ENCODE assay signal across 8 mouse cellular contexts in the genomic region with DNA sequence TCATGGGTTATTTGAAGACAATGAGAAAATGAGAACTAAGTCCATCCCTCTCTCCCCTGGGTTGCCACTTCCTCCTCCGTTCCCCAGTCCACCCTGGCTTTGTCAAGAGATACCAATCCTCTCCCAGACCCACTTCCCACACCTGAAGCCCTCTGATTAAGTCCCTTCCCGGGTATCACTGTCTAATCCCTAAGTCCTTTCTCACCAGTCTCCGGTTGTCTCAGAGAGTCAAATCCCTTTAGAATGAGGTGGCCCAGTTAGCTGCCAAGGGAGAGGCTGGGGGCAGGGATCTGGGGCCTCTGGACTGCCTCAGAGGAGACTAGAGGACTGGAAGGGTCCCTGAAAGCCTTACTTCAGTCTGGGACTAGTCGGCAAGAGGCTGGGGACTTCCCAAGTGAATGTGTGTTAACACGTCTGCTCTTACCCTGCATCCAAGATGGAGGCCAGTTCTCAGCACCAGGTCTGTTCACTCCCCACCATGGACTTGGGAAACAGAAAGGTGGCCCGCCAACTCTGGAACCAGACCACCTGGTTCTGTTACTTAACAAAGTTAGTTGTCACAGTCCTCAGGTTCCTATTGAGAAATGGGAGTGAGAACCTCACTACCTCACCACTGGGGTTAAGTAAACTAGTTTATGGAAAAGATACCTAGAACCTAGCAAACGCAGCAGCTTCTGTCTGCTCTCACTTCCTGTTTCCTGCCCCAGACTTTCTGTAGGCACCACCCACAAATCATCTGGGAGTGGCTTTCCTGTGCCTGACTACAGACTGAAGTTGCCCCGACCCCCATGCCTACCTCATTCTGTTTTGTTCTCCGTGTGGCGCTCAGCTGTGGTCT. TPM values are rescaled to one million over a fixed set of nuclear protein-coding genes. Genes with fewer than 3 reads are reported as not detected.
DNase-seq lines count a peak whose midpoint lies in the region; ATAC-seq and TF ChIP-seq lines count a peak whose summit lies in the region.

Gene Sec14l2, minus strand, starts transcription at position 674 of the 838 bp plus-strand sequence.

- no peak within 1 kb of the TSS for H3K4me3 ChIP-seq in lung, postnatal 0 days (ENCODE audit: low read depth, low read length)
- no peak within 1 kb of the TSS for H3K4me3 ChIP-seq in midbrain, postnatal 0 days (ENCODE audit: low read depth, low read length)
- no peak within 1 kb of the TSS for H3K4me3 ChIP-seq in forebrain, embryonic 14.5 days (ENCODE audit: low read depth, low read length)
- no peak within 1 kb of the TSS for H3K4me3 ChIP-seq in hindbrain, embryonic 16.5 days (ENCODE audit: low read length)

- no peaks in the 10 kb centered on the region for H3K4me1 ChIP-seq in lung, postnatal 0 days (ENCODE audit: insufficient read depth, low read depth, low read length)
- no peaks in the 10 kb centered on the region for H3K4me1 ChIP-seq in midbrain, postnatal 0 days (ENCODE audit: insufficient read depth, low read length)
- H3K4me1 ChIP-seq in forebrain, embryonic 14.5 days (ENCODE audit: control insufficient read depth, insufficient read depth, low read length): 0 out of 2 replicates have a peak, but pooled peaks cover under 1% of the 10 kb centered on the region
- H3K4me1 ChIP-seq in hindbrain, embryonic 16.5 days (ENCODE audit: control insufficient read depth, insufficient read depth, low read depth, low read length): peaks cover 4% of the 10 kb centered on the region

- H3K27me3 ChIP-seq in lung, postnatal 0 days (replicated peaks; ENCODE audit: insufficient read depth, low read length): no peaks in the 10 kb centered on the region
- H3K27me3 ChIP-seq in midbrain, postnatal 0 days (ENCODE audit: insufficient read depth, low read length): peaks cover 5% of the 10 kb centered on the region; the same call in 1 of the 2 replicates
- no peaks in the 10 kb centered on the region; the same call in 1 of the 2 replicates for H3K27me3 ChIP-seq in forebrain, embryonic 14.5 days (replicated peaks; ENCODE audit: control insufficient read depth, insufficient read depth, low read length)
- H3K27me3 ChIP-seq in hindbrain, embryonic 16.5 days (replicated peaks; ENCODE audit: control insufficient read depth, insufficient read depth, low read length): no peaks in the 10 kb centered on the region

- ATAC-seq in lung, postnatal 0 days: peak; percentile 13; the same call in 1 of the 2 replicates
- ATAC-seq in midbrain, postnatal 0 days (ENCODE audit: low FRiP score): no peak
- ATAC-seq in forebrain, embryonic 14.5 days: no peak
- ATAC-seq in hindbrain, embryonic 16.5 days: no peak

- H3K36me3 ChIP-seq in lung, postnatal 0 days (ENCODE audit: insufficient read depth, low read length): no peaks in the 10 kb centered on the region
- no peaks in the 10 kb centered on the region for H3K36me3 ChIP-seq in midbrain, postnatal 0 days (ENCODE audit: insufficient read depth, low read length)
- H3K36me3 ChIP-seq in forebrain, embryonic 14.5 days (ENCODE audit: control insufficient read depth, insufficient read depth, low read length): no peaks in the 10 kb centered on the region
- H3K36me3 ChIP-seq in hindbrain, embryonic 16.5 days (ENCODE audit: control insufficient read depth, insufficient read depth, low read length): no peaks in the 10 kb centered on the region

- peak within 1 kb of the TSS; percentile 47 for H3K27ac ChIP-seq in lung, postnatal 0 days (ENCODE audit: low read length)
- no peak within 1 kb of the TSS for H3K27ac ChIP-seq in midbrain, postnatal 0 days (ENCODE audit: low read depth, low read length)
- no peak within 1 kb of the TSS for H3K27ac ChIP-seq in forebrain, embryonic 14.5 days (ENCODE audit: low read depth, low read length)
- no peak within 1 kb of the TSS for H3K27ac ChIP-seq in hindbrain, embryonic 16.5 days (ENCODE audit: low read depth, low read length)

- H3K4me2 ChIP-seq in lung, postnatal 0 days (replicated peaks; ENCODE audit: low read depth, low read length): no peak within 1 kb of the TSS
- no peak within 1 kb of the TSS for H3K4me2 ChIP-seq in midbrain, postnatal 0 days (ENCODE audit: low read depth, low read length, poor library complexity, severe bottlenecking)
- no peak within 1 kb of the TSS for H3K4me2 ChIP-seq in forebrain, embryonic 14.5 days (ENCODE audit: low read length)
- H3K4me2 ChIP-seq in hindbrain, embryonic 16.5 days (ENCODE audit: low read length): no peak within 1 kb of the TSS

- H3K9me3 ChIP-seq in lung, postnatal 0 days (ENCODE audit: low read length): no peaks in the 10 kb centered on the region; the same call in 1 of the 2 replicates
- peaks cover 5% of the 10 kb centered on the region; the same call in 1 of the 2 replicates for H3K9me3 ChIP-seq in midbrain, postnatal 0 days (ENCODE audit: low read length)
- no peaks in the 10 kb centered on the region for H3K9me3 ChIP-seq in forebrain, embryonic 14.5 days (replicated peaks; ENCODE audit: control insufficient read depth, low read length)
- peaks cover 3% of the 10 kb centered on the region; the same call in 1 of the 2 replicates for H3K9me3 ChIP-seq in hindbrain, embryonic 16.5 days (ENCODE audit: control insufficient read depth, low read length)

- no peak within 1 kb of the TSS for H3K9ac ChIP-seq in lung, postnatal 0 days (replicated peaks; ENCODE audit: low read depth)
- no peak within 1 kb of the TSS for H3K9ac ChIP-seq in midbrain, postnatal 0 days (replicated peaks; ENCODE audit: low read length, poor library complexity, severe bottlenecking)
- H3K9ac ChIP-seq in forebrain, embryonic 14.5 days (ENCODE audit: low read length): no peak within 1 kb of the TSS
- no peak within 1 kb of the TSS for H3K9ac ChIP-seq in hindbrain, embryonic 16.5 days (ENCODE audit: low read depth, low read length)

- no peak for TF ChIP-seq EP300 in lung, postnatal 0 days (IDR thresholded peaks at IDR 0.05)

- TF ChIP-seq CTCF in lung, postnatal 0 days (IDR thresholded peaks at IDR 0.05): no peak
- no peak for TF ChIP-seq CTCF in midbrain, postnatal 0 days (IDR thresholded peaks at IDR 0.05)

- DNase-seq in spleen, adult 12 weeks (ENCODE audit: low spot score): peak; percentile 32
- DNase-seq in spleen, postnatal 4 days (ENCODE audit: low spot score in 2 of 2): no peak
- DNase-seq in gonadal fat pad, adult 2 months (ENCODE audit: low read depth): no peak
- DNase-seq in lung, postnatal 0 days (ENCODE audit: low spot score): peak; percentile 54
- peak; percentile 41 for DNase-seq in thymus, postnatal 4 days
- DNase-seq in midbrain, postnatal 0 days (ENCODE audit: low spot score): no peak
- no peak for DNase-seq in forebrain, embryonic 14.5 days (ENCODE audit: low spot score)

- 64% methylated on average over 10 of the region's 10 CpGs for WGBS in lung, postnatal 0 days
- 68% methylated on average over 10 of the region's 10 CpGs for WGBS in midbrain, postnatal 0 days
- 65% methylated on average over 10 of the region's 10 CpGs for WGBS in forebrain, embryonic 14.5 days
- WGBS in hindbrain, embryonic 16.5 days: 84% methylated on average over 10 of the region's 10 CpGs

RNA-seq across cellular contexts. Expression of gene Sec14l2, which starts in this region (rescaled TPM):
- 15.2 and 19.6 TPM in 2 replicates for polyA plus RNA-seq in gonadal fat pad, adult 2 months (2012; rRNA removed)
- 6.5 and 7.6 TPM in 2 replicates for polyA plus RNA-seq in lung, postnatal 0 days (2015; fragmentation: Nextera tagmentation; extraction: Ambion mirVana)
- total RNA-seq in midbrain, postnatal 0 days (2014; rRNA removed): 8.2 and 13.2 TPM in 2 replicates
- 5.5 and 6.9 TPM in 2 replicates for polyA plus RNA-seq in midbrain, postnatal 0 days (2015; fragmentation: Nextera tagmentation; extraction: Ambion mirVana)
- polyA plus RNA-seq in forebrain, embryonic 14.5 days (2014; fragmentation: Nextera tagmentation; extraction: Ambion mirVana): 1.1 and 1.4 TPM in 2 replicates
- 6.6 and 7.0 TPM in 2 replicates for polyA plus RNA-seq in hindbrain, embryonic 16.5 days (2015; fragmentation: Nextera tagmentation; extraction: Ambion mirVana)

Comparison
In these comparisons a context has a peak if more than half of its experiments do, and no peak if none do; other contexts are left out.
1. DNase-seq: peak in spleen, adult 12 weeks (single experiment), lung, postnatal 0 days (single experiment) and thymus, postnatal 4 days (single experiment); none in spleen, postnatal 4 days (0 of 2), gonadal fat pad, adult 2 months (single experiment), midbrain, postnatal 0 days (single experiment) and forebrain, embryonic 14.5 days (single experiment).